Comparison of ENCODE assay signal across 25 mouse cellular contexts in the genomic region with DNA sequence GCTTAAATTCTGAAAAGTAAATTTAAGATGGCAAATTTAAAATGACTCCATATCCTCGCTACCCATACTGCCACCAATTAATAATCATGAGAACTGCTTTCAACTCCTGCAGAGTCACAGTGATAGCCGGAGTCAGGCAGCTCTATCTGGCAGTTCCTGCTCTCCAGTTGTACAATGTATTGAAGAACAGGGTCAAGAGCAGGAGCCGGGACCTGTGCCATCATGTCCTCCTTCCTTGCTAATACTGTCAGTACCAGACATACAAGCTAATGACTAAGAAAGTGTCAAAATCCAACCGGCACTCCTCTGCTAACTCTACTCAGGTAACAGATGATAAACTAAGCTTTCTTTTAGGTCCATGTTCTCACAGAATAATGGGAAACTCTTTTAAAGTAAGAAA. TPM values are rescaled to one million over a fixed set of nuclear protein-coding genes. Genes with fewer than 3 reads are reported as not detected.
DNase-seq lines count a peak whose midpoint lies in the region; ATAC-seq and TF ChIP-seq lines count a peak whose summit lies in the region.
"Had no signal": no experiment of that assay in that cellular context is flagged by ENCODE, and none has a peak within 500 bp of the region (broad histone marks: within the 10 kb centered on the region; RNA-seq: fewer than 3 reads in every experiment).

No protein-coding gene starts in this region.

- no peak for TF ChIP-seq POLR2A in olfactory bulb, adult 2 months (IDR thresholded peaks at IDR 0.05; ENCODE audit: insufficient read depth, low read depth, low read length)

- peak overlapping the region; percentile 5; the same call in 1 of the 2 replicates for H3K4me3 ChIP-seq in layer of hippocampus, adult 2 months
- peak overlapping the region; percentile 18; the same call in 1 of the 2 replicates for H3K4me3 ChIP-seq in olfactory bulb, adult 2 months (ENCODE audit: insufficient read depth, low read depth, low read length)
- H3K4me3 ChIP-seq: embryonic facial prominence, embryonic 12.5 days; heart, embryonic 15.5 days; hindbrain, embryonic 12.5 days; intestine, embryonic 15.5 days; liver, embryonic 15.5 days; midbrain, embryonic 13.5 days; neural tube, embryonic 13.5 days; stomach, embryonic 15.5 days had no signal

- peak; percentile 23 for DNase-seq in cerebellum, adult 11-12 months
- DNase-seq in layer of hippocampus, adult 2 months (ENCODE audit: low spot score in 2 of 2), result no peak
- DNase-seq in layer of hippocampus, adult 18-20 months (ENCODE audit: low spot score in 2 of 2), result no peak
- peak; percentile 35 for DNase-seq in cerebellum, adult 9-11 months
- no peak for DNase-seq in right cerebral cortex, adult 18-20 months
- DNase-seq: embryo, embryonic 11 days; gastrocnemius, postnatal 14 days; kidney, adult 2 months; kidney, postnatal 4 days; layer of hippocampus, adult 9-11 months; lung, postnatal 36 days; right cerebral cortex, postnatal 25 days had no signal

- H3K27ac ChIP-seq in layer of hippocampus, adult 2 months, result no peak overlapping the region
- H3K27ac ChIP-seq in olfactory bulb, adult 2 months (ENCODE audit: insufficient read depth, low read depth, low read length), result no peak overlapping the region
- H3K27ac ChIP-seq: embryonic facial prominence, embryonic 12.5 days; heart, embryonic 15.5 days; hindbrain, embryonic 12.5 days; hindbrain, postnatal 0 days; intestine, embryonic 15.5 days; liver, embryonic 15.5 days; midbrain, embryonic 13.5 days; neural tube, embryonic 13.5 days; stomach, embryonic 15.5 days had no signal

- no peak for TF ChIP-seq CTCF in layer of hippocampus, adult 2 months (conservative IDR thresholded peaks at IDR 0.05)
- no peak for TF ChIP-seq CTCF in olfactory bulb, adult 2 months (IDR thresholded peaks at IDR 0.05; ENCODE audit: insufficient read depth, low read depth, low read length)

- H3K4me1 ChIP-seq in olfactory bulb, adult 2 months (ENCODE audit: control insufficient read depth, insufficient read depth, low read length), result no peaks in the 10 kb centered on the region
- H3K4me1 ChIP-seq: stomach, embryonic 15.5 days had no signal

- ATAC-seq in cerebellum, adult (ENCODE audit: insufficient number of reproducible peaks, low FRiP score, low TSS enrichment), result no peak
- ATAC-seq: CD4-positive, CD25-positive, alpha-beta regulatory T cell, adult 4 months; forebrain, embryonic 14.5 days; hindbrain, postnatal 0 days; intestine, embryonic 15.5 days; midbrain, embryonic 13.5 days had no signal

- WGBS in olfactory bulb, adult 2 months, result 39% methylated on average over 4 of the region's 4 CpGs

RNA-seq across cellular contexts. Expression of gene Smap1, which starts 3.0 kb away (rescaled TPM):
- total RNA-seq in layer of hippocampus, adult 2 months (2021), result 100 to 1,000 TPM; 132 TPM
- total RNA-seq in layer of hippocampus, adult 18-20 months (2021), result 100 to 1,000 TPM; 129 to 140 TPM
- not detected in 2 replicates for polyA plus RNA-seq in olfactory bulb, adult 2 months (2012; ENCODE audit: insufficient read depth, insufficient read length, low replicate concordance, missing spikeins)

Comparison
In these comparisons a context has a peak if more than half of its experiments do, and no peak if none do; other contexts are left out.
1. DNase-seq: peak in cerebellum, adult 11-12 months (single experiment) and cerebellum, adult 9-11 months (single experiment); none in layer of hippocampus, adult 2 months (0 of 2), layer of hippocampus, adult 18-20 months (0 of 2) and right cerebral cortex, adult 18-20 months (single experiment).